Mouse (Mus musculus): ENCODE results near the gene Rhot2. TPM values are rescaled to one million over a fixed set of nuclear protein-coding genes. Genes with fewer than 3 reads are reported as not detected.

Gene Rhot2
- polyA plus RNA-seq, 2 experiments = 10.6 to 101 TPM

- Histone ChIP-seq H3K4me2 (replicated peaks; ENCODE audit: low read depth, low read length, severe bottlenecking) (peak overlapping the region; percentile 88), H3K27ac (replicated peaks; ENCODE audit: low read depth, low read length) (no peak overlapping the region), H3K27me3 (ENCODE audit: control insufficient read depth, insufficient read depth, low read length) (no peaks in the 10 kb centered on the region), H3K4me1 (ENCODE audit: control insufficient read depth, insufficient read depth, low read length) (peaks cover 13% of the 10 kb centered on the region), H3K4me3 (replicated peaks; ENCODE audit: low read length) (peak overlapping the region; percentile 63; the same call in 1 of the 2 replicates), H3K9me3 (ENCODE audit: control insufficient read depth, low read length) (no peaks in the 10 kb centered on the region), H3K36me3 (ENCODE audit: control insufficient read depth, insufficient read depth, low read length) (peaks cover 8% of the 10 kb centered on the region; the same call in 1 of the 2 replicates), H3K9ac (ENCODE audit: low read depth, low read length, severe bottlenecking) (0 out of 2 replicates have a peak overlapping the region, but pooled peaks have one; percentile 2)
- no peak for ATAC-seq (ENCODE audit: low FRiP score, low read depth)
- WGBS = 91% methylated on average over 6 of the region's 6 CpGs
- TF ChIP-seq POLR2A (IDR thresholded peaks at IDR 0.05; ENCODE audit: borderline replicate concordance, extremely low read depth, insufficient read depth, insufficient read length) = no peak
- DNase-seq (ENCODE audit: low spot score) = no peak
These were observed 15.6 kb upstream of the Rhot2 start for GRCm38 (mm10) chr17:25860229-25860628.

GRCm38 (mm10) chr17:25843636-25844395 is 835 bp downstream of the Rhot2 start:
- peak overlapping the region; percentile 90 for H3K4me3 ChIP-seq (replicated peaks; ENCODE audit: low read length)
- no peaks in the 10 kb centered on the region for H3K9me3 ChIP-seq (ENCODE audit: control insufficient read depth, low read length)
- DNase-seq (ENCODE audit: low spot score) (no peak), ATAC-seq (ENCODE audit: low FRiP score, low read depth) (0 out of 2 replicates have a peak, but pooled peaks have one; percentile 0)
- H3K27ac ChIP-seq (replicated peaks; ENCODE audit: low read depth, low read length) = peak overlapping the region; percentile 71
- H3K9ac ChIP-seq (ENCODE audit: low read depth, low read length, severe bottlenecking) = peak overlapping the region; percentile 82
- H3K4me1 ChIP-seq (ENCODE audit: control insufficient read depth, insufficient read depth, low read length) = peaks cover 10% of the 10 kb centered on the region; the same call in 1 of the 2 replicates
- no peaks in the 10 kb centered on the region for H3K27me3 ChIP-seq (ENCODE audit: control insufficient read depth, insufficient read depth, low read length)
- peaks cover 60% of the 10 kb centered on the region for H3K36me3 ChIP-seq (ENCODE audit: control insufficient read depth, insufficient read depth, low read length)
- peak overlapping the region; percentile 63 for H3K4me2 ChIP-seq (replicated peaks; ENCODE audit: low read depth, low read length, severe bottlenecking)
- no peak for TF ChIP-seq POLR2A (IDR thresholded peaks at IDR 0.05; ENCODE audit: borderline replicate concordance, extremely low read depth, insufficient read depth, insufficient read length)
- 4% methylated on average over 33 of the region's 38 CpGs for WGBS

GRCm38 (mm10) chr17:25843122-25843521 is 1.5 kb downstream of the Rhot2 start:
- Histone ChIP-seq H3K36me3 (ENCODE audit: control insufficient read depth, insufficient read depth, low read length) (peaks cover 57% of the 10 kb centered on the region), H3K9me3 (ENCODE audit: control insufficient read depth, low read length) (no peaks in the 10 kb centered on the region), H3K4me3 (replicated peaks; ENCODE audit: low read length) (peak overlapping the region; percentile 90), H3K27ac (replicated peaks; ENCODE audit: low read depth, low read length) (no peak overlapping the region), H3K4me2 (replicated peaks; ENCODE audit: low read depth, low read length, severe bottlenecking) (peak overlapping the region; percentile 63), H3K4me1 (ENCODE audit: control insufficient read depth, insufficient read depth, low read length) (peaks cover 10% of the 10 kb centered on the region; the same call in 1 of the 2 replicates), H3K9ac (ENCODE audit: low read depth, low read length, severe bottlenecking) (peak overlapping the region; percentile 82), H3K27me3 (ENCODE audit: control insufficient read depth, insufficient read depth, low read length) (no peaks in the 10 kb centered on the region)
- no peak for TF ChIP-seq POLR2A (IDR thresholded peaks at IDR 0.05; ENCODE audit: borderline replicate concordance, extremely low read depth, insufficient read depth, insufficient read length)
- 93% methylated on average over 4 of the region's 4 CpGs for WGBS
- ATAC-seq (ENCODE audit: low FRiP score, low read depth) (no peak), DNase-seq (ENCODE audit: low spot score) (no peak)

GRCm38 (mm10) chr17:25842509-25842908 is 2.1 kb downstream of the Rhot2 start:
- no peak for TF ChIP-seq POLR2A (IDR thresholded peaks at IDR 0.05; ENCODE audit: borderline replicate concordance, extremely low read depth, insufficient read depth, insufficient read length)
- Histone ChIP-seq H3K9ac (ENCODE audit: low read depth, low read length, severe bottlenecking) (no peak overlapping the region), H3K36me3 (ENCODE audit: control insufficient read depth, insufficient read depth, low read length) (peaks cover 58% of the 10 kb centered on the region), H3K27ac (replicated peaks; ENCODE audit: low read depth, low read length) (no peak overlapping the region), H3K4me1 (ENCODE audit: control insufficient read depth, insufficient read depth, low read length) (peaks cover 10% of the 10 kb centered on the region; the same call in 1 of the 2 replicates), H3K9me3 (ENCODE audit: control insufficient read depth, low read length) (no peaks in the 10 kb centered on the region), H3K4me2 (replicated peaks; ENCODE audit: low read depth, low read length, severe bottlenecking) (no peak overlapping the region), H3K27me3 (ENCODE audit: control insufficient read depth, insufficient read depth, low read length) (no peaks in the 10 kb centered on the region), H3K4me3 (replicated peaks; ENCODE audit: low read length) (no peak overlapping the region)
- ATAC-seq (ENCODE audit: low FRiP score, low read depth) (no peak), DNase-seq (ENCODE audit: low spot score) (no peak)
- WGBS = 85% methylated on average over 3 of the region's 3 CpGs

- H3K4me1 ChIP-seq (ENCODE audit: control insufficient read depth, insufficient read depth, low read length) = peaks cover 21% of the 10 kb centered on the region; the same call in 1 of the 2 replicates
- ATAC-seq (ENCODE audit: low FRiP score, low read depth) = no peak
- WGBS = 95% methylated on average over 22 of the region's 22 CpGs
These were observed 3.4 kb downstream of the Rhot2 start, which contains the start of gene Gm20683 for GRCm38 (mm10) chr17:25841117-25841880. Gene Gm20683, minus strand, starts transcription at chr17:25841763.

More at GRCm38 (mm10) chr17:25841117-25841880, 3.4 kb downstream of the Rhot2 start, which contains the start of gene Gm20683:
- Histone ChIP-seq H3K36me3 (ENCODE audit: control insufficient read depth, insufficient read depth, low read length) (peaks cover 54% of the 10 kb centered on the region), H3K27ac (replicated peaks; ENCODE audit: low read depth, low read length) (no peak within 1 kb of the TSS), H3K9me3 (ENCODE audit: control insufficient read depth, low read length) (no peaks in the 10 kb centered on the region), H3K27me3 (ENCODE audit: control insufficient read depth, insufficient read depth, low read length) (no peaks in the 10 kb centered on the region), H3K9ac (ENCODE audit: low read depth, low read length, severe bottlenecking) (no peak within 1 kb of the TSS), H3K4me2 (replicated peaks; ENCODE audit: low read depth, low read length, severe bottlenecking) (no peak within 1 kb of the TSS), H3K4me3 (replicated peaks; ENCODE audit: low read length) (no peak within 1 kb of the TSS)
- no peak for TF ChIP-seq POLR2A (IDR thresholded peaks at IDR 0.05; ENCODE audit: borderline replicate concordance, extremely low read depth, insufficient read depth, insufficient read length)
- DNase-seq (ENCODE audit: low spot score) = no peak
